Mouse (Mus musculus) kidney, postnatal 10 days (tissue): ENCODE data around the gene Gm12216.

Source experiments
- DNase-seq: peaks from one replicate; pipeline ENCODE4 v3.0.0; 2021; ENCODE audit warnings: mixed read lengths

Gene Gm12216

DNA sequence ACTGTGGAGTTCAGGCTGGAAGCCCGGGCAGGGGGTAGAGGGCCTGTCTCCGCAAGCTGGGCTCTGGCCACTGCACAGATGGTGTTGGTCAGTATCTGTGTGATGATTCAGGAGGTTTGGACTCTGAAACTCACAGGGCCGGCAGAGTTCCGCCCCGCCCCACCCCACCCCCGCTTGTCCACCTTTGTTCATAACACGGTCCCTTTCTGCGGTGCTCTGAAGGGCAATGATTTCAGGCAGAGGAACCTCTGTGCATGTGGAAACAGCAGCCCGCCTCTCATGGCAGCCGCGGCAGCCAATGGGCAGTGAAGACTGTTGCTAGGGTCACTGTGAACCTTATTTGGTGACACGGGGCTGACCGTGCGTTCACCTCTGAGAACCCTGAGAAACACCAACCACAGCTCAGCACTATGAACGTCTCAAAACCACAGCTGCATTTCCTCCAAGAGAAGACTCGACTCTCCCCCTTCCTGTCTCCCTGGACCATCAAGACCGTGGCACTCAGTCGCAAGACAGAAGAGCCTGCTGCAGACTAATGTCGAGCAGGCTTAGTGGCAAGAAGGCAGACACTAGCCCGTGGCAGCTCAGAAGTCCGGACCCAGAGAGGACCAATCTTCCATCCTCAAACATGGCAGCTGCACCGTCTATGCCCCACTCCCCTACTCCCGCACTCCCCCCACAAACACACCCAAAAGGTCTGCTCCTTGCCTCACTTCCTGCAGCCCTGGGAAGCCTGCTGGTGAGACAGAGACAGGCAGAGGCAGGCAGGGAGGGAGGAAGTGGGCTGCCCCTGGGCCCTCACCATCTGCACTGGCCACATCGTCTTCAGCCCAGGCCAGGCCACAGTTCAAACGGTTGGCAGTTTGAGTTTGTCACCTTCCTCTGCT is 64.1 kb downstream of the Gm12216 start:
- peak; percentile 70 for DNase-seq

DNA sequence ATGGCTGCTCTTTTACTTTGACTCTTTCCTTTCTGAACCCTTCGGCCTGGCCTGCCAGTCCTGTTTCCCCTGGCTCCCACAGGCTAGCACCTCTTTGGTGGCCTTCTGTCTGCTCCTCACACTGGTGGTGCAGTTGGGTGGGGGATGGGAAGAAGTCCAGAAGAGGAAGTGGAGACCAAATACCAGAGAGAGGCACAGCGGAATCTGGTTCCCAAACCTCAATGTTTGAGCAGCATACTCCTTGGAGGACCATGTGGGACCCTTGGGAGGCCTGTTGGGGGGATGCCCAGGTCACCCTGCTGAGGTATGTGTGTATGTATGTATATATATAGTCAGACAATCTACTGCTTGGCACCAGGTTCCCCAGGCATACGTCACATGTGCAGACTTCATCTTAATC is 65.0 kb downstream of the Gm12216 start:
- DNase-seq, result peak; percentile 50

DNA sequence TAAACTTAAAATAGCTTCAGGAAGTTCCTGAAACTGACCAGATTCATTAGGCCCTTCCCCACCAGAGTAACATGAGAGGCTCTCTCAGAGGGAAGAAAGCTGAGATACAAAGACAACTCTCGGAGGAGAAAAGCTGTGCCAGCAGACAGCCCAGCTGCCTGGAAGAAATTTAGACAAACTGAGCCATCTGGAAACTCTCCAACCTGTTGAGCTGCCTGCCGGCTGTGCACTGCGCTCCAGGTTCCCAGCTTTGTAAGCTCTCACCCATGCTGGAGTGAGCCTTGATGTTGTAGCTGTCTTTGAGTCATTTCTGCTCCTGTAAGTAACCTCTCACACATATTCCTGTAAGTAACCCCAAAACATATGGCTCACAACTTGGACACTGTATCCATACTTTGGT is 66.1 kb downstream of the Gm12216 start:
- DNase-seq, result no peak

DNA sequence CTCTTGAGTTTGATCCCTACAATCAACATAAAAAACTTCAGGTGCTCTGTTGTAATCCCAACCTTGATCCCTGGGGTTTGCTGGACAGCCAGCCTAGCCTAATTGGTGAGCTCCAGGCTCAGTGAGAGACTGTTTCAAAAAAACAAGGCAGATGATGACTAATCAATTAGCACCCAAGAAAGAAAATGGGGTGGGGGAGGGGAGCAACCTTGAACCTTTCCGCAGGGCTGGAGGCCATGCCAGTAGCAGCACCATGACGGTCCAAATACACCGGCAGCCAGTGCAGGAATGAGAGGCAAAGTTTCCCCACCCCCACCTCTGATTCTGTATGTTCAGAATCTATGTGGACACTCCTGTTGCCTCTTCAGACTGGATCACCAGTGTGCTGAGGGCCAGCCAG is 69.8 kb downstream of the Gm12216 start:
- DNase-seq, result no peak

DNA sequence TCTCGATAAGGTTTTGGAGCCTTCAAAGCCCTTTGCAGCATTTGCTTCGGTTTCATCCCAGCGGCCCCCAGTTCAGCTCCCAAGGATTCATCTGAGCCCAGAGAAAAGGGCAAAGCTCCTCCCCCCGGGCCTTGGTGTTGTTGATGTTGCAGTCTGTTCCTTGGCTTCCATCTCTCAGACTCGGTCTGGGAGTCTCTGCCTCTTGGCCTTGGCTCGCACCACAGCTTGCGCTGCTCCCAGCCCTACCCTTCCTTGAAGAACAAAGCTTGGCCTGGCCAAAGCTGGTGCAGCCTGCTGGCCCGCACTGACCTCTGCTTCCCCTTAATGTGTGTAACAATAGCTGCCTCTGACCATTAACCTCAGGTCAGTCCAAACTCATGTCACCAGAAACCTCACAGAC is 70.9 kb downstream of the Gm12216 start:
- DNase-seq, result peak; percentile 66

DNA sequence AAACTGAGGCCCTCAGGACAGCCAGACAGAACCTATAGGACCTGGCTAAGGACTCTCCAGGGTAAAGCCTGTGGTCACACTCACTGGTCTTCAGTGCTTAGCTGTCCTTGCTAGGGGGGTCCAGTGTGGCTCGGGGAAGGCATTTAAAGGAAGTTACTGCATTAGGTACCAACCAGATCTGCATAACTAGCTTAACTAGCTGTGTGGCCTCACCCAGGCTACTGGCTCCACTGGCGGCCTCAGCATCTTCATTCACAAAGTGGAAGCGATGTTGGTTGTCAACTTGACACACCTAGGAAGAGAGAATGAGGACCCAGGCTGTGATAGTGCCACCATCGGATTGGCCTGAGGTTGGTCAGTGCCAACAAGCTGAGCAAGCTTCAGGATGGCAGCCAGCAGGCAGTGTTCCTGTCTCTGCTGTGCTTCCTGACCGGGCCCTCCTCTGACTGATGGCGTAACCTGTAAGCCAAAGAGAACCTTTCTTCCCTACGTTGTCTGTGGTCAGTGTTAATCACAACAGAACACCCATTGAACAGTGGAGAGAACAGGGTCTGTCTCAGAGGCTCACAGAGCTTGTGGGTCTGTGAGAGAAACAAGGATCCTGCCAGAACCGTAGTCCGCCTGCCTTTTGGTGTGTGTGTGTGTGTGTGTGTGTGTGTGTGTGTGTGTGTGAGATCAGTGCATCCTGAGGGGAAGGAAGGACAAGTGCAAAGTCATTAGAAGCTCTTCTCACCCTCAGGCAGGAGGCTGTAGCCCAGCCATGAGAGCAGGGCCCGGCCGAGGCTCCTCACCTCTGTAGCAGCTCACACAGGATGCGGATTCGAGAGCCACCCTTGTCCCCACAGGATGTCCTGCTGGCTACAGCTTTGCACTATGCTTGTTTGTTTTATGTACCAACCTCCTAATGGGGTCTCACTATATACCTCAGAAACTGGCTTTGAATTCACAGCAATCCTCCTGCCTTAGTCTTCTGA is 72.7 kb downstream of the Gm12216 start:
- DNase-seq, result peak; percentile 56

DNA sequence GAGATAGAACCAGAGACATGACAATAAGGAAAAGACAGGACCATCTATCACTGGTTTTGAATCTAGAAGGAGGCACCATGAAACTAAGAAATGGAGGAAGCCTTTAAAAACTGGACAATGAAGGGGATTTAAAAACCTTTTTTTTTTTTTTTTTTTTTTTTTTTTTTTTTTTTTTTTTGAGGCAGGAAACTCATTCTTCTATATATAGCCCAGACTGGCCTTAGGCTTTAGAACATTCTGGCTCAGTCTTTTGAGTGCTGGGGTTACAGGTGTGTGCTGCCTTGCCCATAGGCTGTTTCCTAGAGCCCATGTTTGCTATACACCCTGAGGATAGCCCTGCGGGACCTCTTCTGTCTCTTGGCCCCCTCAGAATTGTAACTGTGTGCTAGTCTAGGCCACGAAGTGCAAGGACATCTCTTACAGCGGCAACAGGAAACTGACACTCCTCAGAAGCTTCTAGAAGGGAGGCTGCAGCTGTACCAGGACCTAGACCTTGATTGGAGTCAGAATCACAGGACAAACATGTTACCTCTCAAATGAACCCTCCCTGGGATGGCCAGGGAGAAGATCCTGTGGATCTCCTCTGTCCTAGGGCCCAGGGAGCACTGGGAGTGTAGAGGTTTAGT is 73.6 kb downstream of the Gm12216 start:
- no peak for DNase-seq

DNA sequence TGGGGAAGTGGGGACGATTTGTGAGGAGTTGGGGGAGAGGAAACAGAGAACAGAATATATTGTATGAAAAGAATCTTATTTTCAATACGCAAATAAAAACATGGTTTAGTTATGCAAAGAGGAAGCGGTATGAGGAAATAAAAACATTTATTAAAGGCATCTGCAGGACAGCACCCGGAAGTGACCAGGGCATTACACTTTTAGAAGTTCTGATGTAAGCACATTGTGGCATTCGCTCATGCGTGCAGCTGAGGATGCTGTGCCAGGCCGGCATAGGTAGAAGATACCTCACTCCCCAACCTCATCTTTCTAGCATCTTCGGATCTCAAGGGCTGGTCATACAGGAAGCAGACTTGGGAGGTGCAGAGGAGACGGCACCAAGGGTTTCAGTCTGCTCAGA is 75.8 kb downstream of the Gm12216 start:
- peak; percentile 44 for DNase-seq

DNA sequence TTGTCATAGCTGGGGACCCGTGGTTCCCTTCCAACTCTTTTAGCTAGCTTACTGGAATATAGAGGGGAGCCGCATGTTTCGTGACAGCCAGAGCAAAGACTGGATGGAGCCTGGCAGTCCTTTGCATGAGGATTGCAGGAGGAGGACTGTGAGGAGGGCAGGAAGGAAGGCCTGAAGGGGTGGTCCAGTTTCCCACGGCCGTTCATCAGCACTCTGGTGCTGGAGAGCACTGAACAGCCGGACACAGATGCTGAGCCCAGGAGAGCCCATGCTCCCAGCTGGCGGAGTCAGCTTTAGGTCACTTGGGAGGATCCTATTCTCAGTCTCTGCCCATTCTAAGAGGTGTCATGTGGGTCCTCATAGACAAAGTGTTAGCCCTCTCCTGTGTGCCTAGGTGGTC is 77.1 kb downstream of the Gm12216 start:
- peak; percentile 79 for DNase-seq

DNA sequence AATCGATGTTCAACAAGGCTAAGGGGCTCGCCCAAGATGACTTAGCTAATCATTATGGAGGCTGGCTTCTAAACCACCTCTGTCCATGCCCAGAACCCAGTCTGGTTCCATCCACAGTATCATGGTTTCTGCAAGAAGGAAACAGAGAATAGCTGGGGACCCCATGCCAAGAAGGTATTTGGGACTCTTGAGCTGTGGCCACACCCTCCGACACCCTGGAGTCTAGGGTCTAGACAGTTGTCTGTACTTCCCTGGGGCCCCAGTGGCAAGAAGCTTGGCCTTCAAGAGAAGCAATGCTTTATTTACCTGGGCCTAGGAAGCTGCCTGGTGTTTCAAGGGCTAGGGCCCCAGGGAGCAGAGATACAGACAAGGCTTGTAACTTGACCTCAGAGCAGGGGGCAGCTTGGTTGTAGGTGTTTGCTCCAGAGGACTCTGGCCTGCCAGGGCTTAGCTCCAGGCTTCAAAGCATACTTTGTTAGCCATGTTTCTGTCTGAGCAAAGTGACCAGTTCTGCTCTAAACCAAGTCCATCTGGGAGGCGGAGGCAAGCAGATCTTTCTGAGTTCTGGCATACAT is 77.8 kb downstream of the Gm12216 start:
- DNase-seq, result peak; percentile 15

DNA sequence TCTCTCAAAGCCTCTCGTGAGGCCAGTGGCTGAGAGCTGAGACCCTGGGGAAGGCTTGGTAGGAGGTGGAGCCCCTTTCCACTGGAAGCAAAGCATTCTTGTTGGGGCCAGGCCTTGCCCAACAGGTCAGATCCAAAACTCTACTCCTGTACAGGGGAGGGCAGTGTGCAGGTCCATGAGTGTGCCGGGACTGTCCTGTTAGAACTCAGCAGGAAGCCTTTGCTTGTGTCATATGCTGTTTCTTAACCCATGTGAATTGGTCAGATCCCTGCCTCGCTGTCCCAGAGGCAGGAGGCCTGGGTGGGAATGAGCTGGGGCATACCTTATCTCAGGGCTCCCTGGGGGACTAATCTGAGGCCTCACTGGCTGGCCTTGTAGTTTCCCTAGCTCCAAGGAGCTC is 78.8 kb downstream of the Gm12216 start:
- peak; percentile 5 for DNase-seq

DNA sequence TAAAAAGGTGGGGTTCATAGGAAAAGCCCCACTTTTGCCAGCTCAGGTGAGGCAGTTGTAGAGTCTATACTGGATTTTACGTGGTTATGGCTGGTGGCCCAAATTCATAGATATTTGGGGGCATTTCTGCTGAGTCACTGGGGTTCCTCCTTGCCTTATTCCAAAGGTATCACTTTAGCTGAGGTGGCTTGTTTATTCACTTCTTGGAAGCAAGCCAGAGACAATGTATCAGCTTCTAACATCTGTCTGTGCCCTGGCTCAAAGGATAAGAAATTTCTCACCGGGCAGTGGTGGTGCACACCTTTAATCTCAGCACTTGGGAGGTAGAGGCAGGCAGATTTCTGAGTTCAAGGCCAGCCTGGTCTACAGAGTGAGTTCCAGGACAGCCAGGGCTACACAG is 79.2 kb downstream of the Gm12216 start:
- no peak for DNase-seq

DNA sequence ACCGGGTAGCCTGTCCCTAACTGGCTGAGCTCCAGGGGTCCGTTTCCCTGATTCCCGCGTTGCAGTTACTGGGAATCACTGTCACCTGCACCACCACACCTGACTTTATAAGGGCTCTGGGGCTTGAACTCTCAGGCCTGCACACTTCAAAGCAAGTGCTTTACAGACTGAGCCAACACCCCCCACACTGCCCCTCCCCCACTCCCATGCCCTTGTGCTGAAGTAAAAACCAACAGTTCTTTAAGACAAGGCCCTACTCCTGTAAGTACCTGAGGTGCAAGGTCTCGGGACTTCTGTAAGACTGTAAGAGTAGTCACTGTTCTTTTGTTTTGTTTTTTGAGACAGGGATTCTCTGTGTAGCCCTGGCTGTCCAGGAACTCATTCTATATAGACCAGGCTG is 80.6 kb downstream of the Gm12216 start:
- peak; percentile 21 for DNase-seq

DNA sequence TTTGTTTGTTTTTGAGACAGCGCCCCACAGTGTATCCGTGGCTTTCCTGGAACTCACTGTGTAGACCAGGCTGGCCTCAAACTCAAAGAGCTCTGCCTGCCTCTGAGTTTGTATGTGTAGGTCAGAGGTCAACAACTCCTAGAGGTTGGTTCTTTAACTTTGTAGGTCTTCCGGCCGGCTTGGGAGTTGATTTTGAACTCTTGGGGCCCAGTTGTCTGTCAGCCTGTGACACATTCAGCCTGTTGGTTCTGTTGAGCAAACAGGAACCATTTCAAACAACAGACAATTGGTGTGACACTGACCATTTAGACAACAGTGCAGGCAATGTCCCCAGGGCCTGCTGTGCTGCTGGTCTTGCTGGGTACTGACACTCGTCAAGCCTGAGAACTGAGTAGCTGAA is 81.3 kb downstream of the Gm12216 start:
- no peak for DNase-seq

DNA sequence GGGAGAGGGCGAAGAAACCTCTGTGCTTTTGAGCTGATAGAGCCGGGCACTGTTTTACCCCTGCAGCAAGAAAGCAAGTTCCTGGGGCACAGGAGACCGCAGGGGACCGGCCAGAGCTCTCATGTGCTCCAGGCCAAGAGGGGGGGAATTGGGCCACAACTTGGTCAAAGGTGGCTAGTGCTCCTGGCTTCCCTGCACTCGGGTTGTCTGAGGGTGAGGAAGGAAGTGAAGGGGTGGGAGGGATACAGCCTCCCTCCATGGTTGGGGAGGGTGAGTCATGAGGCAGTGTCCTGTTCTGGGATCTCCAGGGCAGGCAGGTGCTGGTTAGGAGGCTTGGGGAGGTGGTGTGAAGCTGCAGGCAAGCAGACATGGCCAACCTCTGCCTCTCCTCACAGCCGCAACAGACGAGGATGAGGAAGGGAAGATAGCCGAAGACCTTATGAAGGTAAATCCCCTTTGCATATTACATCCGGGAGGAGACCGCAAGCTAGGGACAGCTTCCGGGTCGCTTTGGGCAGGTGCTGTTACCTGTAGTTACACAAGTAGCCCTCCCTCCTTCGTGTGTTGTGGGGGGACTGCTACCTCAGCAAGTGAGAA is 84.3 kb downstream of the Gm12216 start:
- DNase-seq, result no peak

DNA sequence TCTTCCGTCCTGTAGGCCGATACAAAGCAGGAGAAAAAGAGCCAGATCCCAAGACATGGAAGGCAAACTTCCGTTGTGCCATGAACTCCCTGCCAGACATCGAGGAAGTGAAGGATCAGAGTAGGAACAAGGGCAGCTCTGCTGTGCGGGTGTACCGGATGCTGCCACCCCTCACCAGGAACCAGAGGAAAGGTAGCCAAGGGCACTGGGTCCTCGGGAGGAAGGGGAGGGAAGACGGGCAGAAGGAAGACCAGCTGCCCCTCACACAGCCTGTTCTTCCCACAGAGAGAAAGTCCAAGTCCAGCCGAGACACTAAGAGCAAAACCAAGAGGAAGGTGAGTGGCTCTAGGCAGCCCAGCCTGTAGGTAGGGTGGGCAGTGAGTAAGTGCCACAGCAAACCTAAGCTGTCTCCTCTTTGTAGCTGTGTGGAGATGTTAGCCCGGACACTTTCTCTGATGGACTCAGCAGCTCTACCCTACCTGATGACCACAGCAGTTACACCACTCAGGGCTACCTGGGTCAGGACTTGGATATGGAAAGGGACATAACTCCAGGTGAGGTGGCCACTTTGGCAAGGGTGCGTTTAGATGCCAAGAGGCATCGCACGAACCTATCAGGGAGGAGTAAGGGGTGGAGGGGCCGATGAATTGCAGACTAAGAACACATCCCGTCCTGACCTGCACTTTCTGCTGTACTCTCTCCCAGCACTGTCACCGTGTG is 85.3 kb downstream of the Gm12216 start:
- DNase-seq, result no peak

DNA sequence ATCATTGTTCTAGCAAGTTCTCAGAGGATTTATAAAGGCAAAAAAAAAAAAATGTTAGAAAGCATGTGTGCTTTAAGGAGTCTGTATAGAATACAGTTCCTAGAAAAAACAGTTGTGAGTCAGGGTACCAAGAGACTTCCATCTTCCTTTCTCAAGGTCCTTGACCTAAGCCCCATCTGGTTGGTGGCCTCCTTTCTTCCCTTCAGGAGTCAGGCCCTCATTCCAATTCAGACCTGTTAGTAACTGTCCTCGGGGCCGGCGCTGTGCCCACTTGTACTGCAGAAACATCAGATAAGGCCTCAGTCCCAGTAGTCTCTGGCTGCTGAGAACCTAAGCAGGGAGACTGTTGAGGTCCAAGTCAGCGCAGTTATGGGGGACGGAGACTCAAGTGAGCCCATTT is 86.0 kb downstream of the Gm12216 start, which contains the start of gene Gm17334:
Gene Gm17334 (minus strand): TSS at position 101 of the 400 bp plus-strand sequence.
- DNase-seq, result no peak

DNA sequence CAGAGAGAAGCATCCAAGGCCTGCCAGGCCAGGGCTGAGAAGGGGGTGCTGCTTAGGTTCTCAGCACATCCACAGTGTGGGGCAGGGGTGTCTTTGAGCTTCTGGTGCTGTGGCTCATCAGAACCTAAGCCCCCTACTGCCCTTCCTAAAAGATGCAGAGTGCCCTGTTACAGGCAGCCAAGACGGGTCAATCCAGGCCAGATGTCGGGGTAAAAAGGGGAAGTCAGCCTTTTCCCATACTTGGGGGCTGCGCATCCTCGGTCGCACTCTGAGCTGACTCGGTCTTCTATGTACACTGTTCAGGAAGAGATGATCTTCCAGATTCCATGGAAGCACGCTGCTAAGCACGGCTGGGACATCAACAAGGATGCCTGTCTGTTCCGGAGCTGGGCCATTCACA is 86.5 kb downstream of the Gm12216 start:
- no peak for DNase-seq

DNA sequence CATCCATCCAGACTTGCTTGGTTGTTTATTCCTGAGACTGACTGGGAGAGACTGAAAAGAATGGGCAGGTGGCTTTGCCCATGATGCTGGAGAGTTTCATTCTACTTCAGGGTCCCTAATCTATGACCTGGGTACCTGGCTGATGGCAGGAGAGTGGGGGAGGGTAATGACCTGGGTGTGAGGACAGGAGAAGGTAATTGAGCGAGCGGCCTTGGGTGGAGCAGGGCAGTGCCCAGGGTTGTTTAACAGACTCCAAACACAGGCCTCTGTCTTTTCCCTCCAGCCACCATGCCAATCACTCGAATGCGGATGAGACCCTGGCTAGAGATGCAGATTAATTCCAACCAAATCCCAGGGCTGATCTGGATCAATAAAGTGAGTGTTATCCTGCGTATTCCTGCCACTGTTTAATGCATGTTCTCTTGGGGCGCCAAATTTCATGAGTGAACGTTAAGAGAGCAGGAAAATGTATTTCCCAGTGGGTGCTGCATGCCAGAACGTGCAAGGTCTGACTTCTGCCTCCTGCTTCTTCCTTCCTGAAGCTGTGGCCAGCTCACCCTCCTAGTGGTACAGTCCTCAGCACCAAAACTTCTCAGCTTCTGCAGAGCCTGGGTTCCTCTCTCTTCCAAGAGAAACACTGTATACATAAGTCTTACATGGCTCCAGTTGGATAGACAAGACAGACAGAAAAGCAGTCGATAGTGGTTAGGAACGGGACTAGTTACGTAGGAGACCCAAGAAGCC is 87.9 kb downstream of the Gm12216 start:
- DNase-seq, result peak; percentile 21

DNA sequence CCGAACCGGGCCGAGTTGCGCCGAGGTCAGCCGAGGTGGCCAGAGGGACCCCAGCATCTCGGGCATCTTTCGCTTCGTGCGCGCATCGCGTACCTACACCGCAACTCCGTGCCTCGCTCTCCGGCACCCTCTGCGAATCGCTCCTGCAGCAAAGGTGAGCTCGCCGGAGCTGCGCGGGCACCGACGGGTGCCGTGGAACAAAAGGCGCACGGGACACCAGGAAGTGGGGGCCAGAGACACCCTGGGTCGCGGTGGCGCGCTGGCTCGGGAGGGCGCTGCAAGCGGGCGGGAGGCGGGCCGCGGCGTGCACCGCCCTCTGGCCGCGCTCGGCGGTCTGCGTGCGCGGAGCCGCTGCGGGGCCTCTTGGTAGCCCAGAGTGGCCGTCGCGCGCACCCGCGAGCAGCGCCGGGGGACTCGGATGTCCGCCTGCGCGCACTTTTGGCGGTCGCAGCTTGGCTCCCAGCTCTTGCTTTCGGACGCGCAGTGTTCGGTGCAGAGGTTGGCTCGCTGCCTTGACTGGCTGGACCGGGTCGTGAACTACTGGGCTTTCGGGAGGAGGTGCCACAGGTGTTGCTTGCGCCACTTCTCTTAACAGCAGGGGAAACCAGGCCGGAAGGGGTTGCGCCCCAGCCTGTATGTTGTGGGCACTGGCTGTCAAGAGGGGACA is 88.8 kb downstream of the Gm12216 start:
- DNase-seq, result peak; percentile 89
